Mouse (Mus musculus): ENCODE data around the gene Troap.
"Not testable (repeated sequence)": the region's sequence is repeated elsewhere in the genome, so short reads cannot be mapped to it uniquely, and the experiment has no call there.

The Troap gene

DNA sequence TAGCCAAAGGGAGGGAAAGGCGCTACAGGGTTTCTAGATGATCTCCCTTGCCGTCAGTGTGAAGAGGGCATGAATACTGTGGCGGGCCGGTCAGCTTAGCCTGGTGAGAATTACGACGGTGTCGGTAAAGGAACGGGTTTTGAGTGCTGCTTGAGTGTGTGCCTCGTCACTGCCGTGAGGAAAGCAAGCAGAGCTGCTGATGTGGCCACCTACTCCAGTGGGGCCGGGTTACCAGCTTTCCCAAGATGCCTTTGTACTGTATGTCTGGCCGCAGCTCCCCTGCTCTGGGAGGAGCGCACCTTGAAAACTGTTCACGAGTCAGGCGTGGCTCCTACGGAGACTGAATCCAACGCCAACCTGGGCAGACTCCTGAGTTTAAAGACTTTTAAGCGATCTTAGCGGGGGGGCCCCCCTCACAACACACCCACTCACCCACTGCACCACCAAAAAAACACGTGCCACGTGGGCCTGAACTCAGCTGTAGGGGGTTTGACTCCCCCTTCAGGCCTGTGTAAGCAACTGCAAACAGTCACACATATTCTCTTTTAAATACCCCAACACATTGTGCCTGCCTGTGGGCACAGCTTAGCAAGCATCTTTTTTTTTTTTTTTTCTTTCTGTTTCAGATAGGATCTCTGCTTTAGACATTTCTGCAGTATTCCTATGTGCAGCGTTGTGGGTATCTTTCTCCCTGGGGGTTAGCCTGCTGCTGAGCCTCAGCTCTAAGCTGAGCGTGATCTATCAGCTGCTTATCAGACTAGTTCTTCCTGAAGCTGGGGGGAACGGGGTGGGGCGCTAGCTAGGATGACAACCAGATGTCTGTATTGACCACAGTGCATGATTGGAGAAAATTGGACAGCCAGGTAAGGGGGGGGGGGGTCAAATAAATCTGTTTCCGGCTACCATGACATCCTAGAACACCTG lies 34.1 kb upstream of the Troap start:
- DNase-seq (ENCODE audit: inconsistent age in 2 of 2, low spot score in 1 of 2): peak in 1 of 2 experiments; percentile 40

GRCm38 (mm10) chr15:99040920-99041856 lies 33.2 kb upstream of the Troap start:
- DNase-seq (ENCODE audit: inconsistent age in 2 of 2, low spot score in 1 of 2): peak; percentile 69 to 83

DNA sequence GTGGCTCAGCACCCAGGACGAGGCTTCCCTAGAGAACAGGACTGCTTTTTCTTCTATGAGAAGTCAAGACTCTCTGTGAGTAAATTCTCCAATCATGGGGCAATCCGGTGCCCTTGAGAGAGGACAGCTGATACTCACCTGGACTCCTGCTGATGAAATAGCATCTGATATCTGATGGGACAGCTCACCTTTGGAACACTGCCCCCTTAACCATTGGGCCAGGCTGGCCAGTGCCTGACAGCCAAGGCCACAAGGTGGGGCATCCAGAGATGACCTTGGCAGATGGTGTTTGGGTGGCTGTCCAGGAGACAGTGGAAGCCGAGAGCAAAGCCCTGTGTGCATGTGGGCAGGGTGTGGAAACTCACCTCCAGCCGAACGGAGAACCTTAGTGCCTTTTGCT lies 32.0 kb upstream of the Troap start:
- DNase-seq (ENCODE audit: inconsistent age in 2 of 2, low spot score in 1 of 2): peak; percentile 56 to 71

- DNase-seq (ENCODE audit: inconsistent age in 2 of 2, low spot score in 1 of 2): peak in 1 of 2 experiments; percentile 63
Measured at GRCm38 (mm10) chr15:99044854-99045253, 29.5 kb upstream of the Troap start.

GRCm38 (mm10) chr15:99045734-99046133 lies 28.6 kb upstream of the Troap start:
- not testable (repeated sequence) for DNase-seq (ENCODE audit: inconsistent age in 2 of 2, low spot score in 1 of 2)

GRCm38 (mm10) chr15:99049473-99050253 lies 24.7 kb upstream of the Troap start:
- peak in 1 of 2 experiments; percentile 86 for DNase-seq (ENCODE audit: inconsistent age in 2 of 2, low spot score in 1 of 2)

DNA sequence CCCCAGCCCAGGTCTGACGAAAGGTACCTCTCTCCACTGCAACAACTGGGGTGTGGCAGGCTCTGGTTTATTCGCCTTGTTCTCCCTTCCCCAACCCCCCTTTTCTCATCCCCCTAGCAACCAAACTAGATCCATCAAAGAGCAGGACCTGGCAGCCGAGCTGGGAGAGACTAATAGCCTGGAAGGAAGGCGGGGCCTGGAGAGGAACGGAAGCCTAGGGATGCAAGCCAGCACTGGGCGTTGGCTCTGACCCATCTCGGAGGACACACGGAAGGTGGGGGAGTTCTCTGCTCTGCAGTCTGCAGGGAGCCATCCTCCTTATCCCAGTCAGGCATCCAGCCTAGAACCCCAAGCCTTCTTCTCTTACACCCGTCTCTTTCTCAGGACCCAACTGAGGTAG lies 21.0 kb upstream of the Troap start:
- no peak for DNase-seq (ENCODE audit: inconsistent age in 2 of 2, low spot score in 1 of 2)

- DNase-seq (ENCODE audit: inconsistent age in 2 of 2, low spot score in 1 of 2): peak in 1 of 2 experiments; percentile 26
Measured at GRCm38 (mm10) chr15:99055040-99055439, 19.3 kb upstream of the Troap start, which contains the start of gene Prph. Gene Prph, plus strand, starts transcription at chr15:99055174.

DNA sequence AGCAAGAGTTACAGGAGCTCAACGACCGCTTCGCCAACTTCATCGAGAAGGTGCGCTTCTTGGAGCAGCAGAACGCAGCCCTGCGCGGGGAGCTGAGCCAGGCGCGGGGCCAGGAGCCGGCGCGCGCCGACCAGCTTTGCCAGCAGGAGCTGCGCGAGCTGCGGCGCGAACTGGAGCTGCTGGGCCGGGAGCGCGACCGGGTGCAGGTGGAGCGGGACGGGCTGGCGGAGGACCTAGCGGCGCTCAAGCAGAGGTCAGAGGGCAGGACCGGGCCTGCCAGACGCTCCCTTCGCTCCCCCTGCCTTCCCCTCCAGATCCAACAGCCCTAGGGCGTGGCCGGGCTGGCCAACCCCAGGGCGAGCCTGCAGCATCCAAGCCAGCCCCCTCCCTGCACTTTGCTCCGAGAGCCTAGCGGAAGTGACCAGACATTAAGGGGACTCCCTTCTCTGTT lies 18.8 kb upstream of the Troap start:
- peak in 1 of 2 experiments; percentile 57 for DNase-seq (ENCODE audit: inconsistent age in 2 of 2, low spot score in 1 of 2)

GRCm38 (mm10) chr15:99056332-99056731 lies 18.0 kb upstream of the Troap start:
- DNase-seq (ENCODE audit: inconsistent age in 2 of 2, low spot score in 1 of 2): peak in 1 of 2 experiments; percentile 57

DNA sequence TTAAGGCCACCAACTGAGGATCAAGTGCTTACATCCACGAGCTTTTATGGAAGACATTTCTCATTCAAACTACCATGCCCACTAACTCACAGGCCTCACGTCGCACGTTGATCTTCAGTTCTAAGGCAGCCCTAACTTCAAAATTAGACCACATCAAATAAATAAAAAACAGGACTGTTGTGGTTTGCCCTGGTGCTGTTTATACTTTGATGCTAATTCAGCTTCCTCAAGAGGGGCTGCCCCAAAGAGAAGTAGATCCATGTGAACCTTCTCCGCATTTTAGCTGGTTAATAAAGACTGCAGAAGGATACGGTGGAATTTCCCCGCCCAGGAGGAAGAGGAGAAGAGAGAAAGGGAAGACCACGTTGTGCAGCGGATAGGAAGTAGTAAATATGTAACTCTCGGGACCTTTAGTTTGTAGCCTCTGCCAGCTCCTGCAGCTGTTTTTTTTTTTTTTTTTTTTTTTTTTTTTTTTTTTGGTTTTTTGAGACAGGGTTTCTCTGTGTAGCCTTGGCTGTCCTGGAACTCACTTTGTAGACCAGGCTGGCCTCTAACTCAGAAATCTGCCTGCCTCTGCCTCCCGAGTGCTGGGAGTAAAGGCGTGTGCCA lies 8.7 kb upstream of the Troap start:
- no peak for DNase-seq (ENCODE audit: inconsistent age in 2 of 2, low spot score in 1 of 2)

GRCm38 (mm10) chr15:99071988-99072387 lies 2.4 kb upstream of the Troap start:
- no peak for DNase-seq (ENCODE audit: inconsistent age in 2 of 2, low spot score in 1 of 2)

DNA sequence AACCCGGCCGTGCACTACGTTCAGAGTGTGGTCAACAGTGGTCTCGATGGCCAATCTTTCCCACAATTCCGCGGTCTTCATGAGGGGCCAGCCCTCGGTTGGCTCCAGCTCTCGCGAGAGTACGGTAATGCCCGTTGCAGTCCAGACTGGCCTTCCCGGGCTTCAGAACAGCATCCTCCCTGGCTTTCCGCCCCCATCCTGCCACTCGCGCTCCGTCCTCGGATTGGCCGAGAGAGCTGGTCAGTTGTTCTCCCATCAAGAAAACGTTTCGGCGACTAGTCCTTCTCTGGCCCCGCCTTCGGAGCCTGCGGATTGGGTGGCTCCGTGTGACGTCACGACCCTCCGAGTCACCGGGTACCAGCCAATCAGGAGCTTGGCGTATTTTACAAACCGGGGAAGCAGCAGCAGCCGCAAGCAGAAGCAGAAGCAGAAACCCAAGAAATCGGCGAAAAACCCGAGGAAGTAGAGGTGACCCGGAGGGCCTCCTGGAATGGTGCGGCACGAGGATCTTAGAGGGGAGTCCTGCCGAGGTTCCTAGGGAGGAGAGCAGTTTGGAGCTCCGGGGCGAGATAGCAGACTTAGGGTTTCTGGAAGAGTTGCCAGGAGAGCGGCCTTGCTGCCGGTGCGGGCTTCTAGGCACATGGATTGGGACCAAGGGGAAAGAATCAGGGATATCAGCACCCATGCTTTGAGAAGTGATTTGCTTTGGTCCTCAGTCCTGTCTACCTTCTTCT lies 392 bp downstream of the Troap start:
- DNase-seq (ENCODE audit: inconsistent age in 2 of 2, low spot score in 1 of 2): peak; percentile 98 to 99

GRCm38 (mm10) chr15:99076011-99076410 lies 1.6 kb downstream of the Troap start:
- DNase-seq (ENCODE audit: inconsistent age in 2 of 2, low spot score in 1 of 2): not testable (repeated sequence)

GRCm38 (mm10) chr15:99078181-99078910 lies 4.0 kb downstream of the Troap start:
- no peak for DNase-seq (ENCODE audit: inconsistent age in 2 of 2, low spot score in 1 of 2)

GRCm38 (mm10) chr15:99079804-99080203 lies 5.4 kb downstream of the Troap start:
- no peak for DNase-seq (ENCODE audit: inconsistent age in 2 of 2, low spot score in 1 of 2)

- DNase-seq (ENCODE audit: inconsistent age in 2 of 2, low spot score in 1 of 2): no peak
Measured at GRCm38 (mm10) chr15:99082322-99082721, 7.9 kb downstream of the Troap start.

GRCm38 (mm10) chr15:99082840-99083239 lies 8.5 kb downstream of the Troap start:
- DNase-seq (ENCODE audit: inconsistent age in 2 of 2, low spot score in 1 of 2): no peak

DNA sequence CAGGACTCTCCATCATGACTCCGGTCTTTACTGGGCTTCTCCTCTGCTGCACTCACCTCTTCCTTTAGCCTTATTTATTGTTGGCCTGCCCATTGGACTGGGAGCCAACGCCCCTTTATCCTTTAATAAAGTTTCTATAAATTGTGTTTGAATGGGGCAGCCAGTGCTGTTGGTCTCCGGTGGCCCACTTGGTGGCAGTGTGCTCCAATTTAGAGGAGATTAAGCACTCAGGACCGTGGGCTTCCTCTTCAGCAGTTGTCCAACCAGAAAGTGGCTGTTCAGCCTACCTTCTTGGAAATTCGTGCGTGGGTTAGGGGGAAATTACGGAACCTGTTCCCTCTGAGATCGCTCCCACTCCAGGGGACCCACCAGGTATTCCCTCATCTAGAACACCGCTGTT lies 8.9 kb downstream of the Troap start:
- DNase-seq (ENCODE audit: inconsistent age in 2 of 2, low spot score in 1 of 2): peak; percentile 47 to 76
